Mouse (Mus musculus) limb, embryonic 10.5 days (tissue): Measurements from ENCODE around the gene Ppp2r5a. TPM values are rescaled to one million over a fixed set of nuclear protein-coding genes. Genes with fewer than 3 reads are reported as not detected.

Experiments used
- DNase-seq: peaks from one replicate; pipeline ENCODE4 v3.0.0-alpha.2; 2017; ENCODE audit warnings: low spot score
- H3K27ac ChIP-seq: fragments of 300-500 bp; sonication (generic); 2 replicates; pipeline ENCODE4 v1.5.1; 2016; ENCODE audit warnings: mild to moderate bottlenecking
- H3K27me3 ChIP-seq: fragments of 300-500 bp; sonication (generic); 2 replicates; pipeline ENCODE4 v1.6.1; 2016; ENCODE audit warnings: low read depth, mild to moderate bottlenecking; ENCODE audit not compliant: poor library complexity, severe bottlenecking
- H3K36me3 ChIP-seq: fragments of 300-500 bp; sonication (generic); 2 replicates; pipeline ENCODE4 v1.6.1; 2016; ENCODE audit warnings: mild to moderate bottlenecking, moderate library complexity
- H3K4me1 ChIP-seq: fragments of 300-500 bp; sonication (generic); 2 replicates; pipeline ENCODE4 v1.6.1; 2016
- H3K4me3 ChIP-seq: fragments of 300-500 bp; sonication (generic); 2 replicates; pipeline ENCODE4 v1.5.1; 2016; ENCODE audit warnings: mild to moderate bottlenecking, moderate library complexity
- H3K9me3 ChIP-seq: fragments of 300-500 bp; sonication (generic); replicated peaks from 2 replicates; pipeline ENCODE4 v1.6.1; 2016; ENCODE audit warnings: mild to moderate bottlenecking
- WGBS: fragments of 180-500 bp; shearing (Covaris S2); methylation state at CpG from one replicate; pipeline ENCODE4 v1.1.7; 2016; 5-methylcytosine and 5-hydroxymethylcytosine counted together
- polyA plus RNA-seq: library from polyadenylated mRNA; unstranded; fragments of >200 nt; fragmentation: Nextera tagmentation; extraction: Ambion mirVana; gene quantifications from 2 replicates; pipeline ENCODE4 v1.2.1, GENCODE M21; 2016

Gene Ppp2r5a
- polyA plus RNA-seq, 1 experiment from 2014 or later = 11.3 TPM

DNA sequence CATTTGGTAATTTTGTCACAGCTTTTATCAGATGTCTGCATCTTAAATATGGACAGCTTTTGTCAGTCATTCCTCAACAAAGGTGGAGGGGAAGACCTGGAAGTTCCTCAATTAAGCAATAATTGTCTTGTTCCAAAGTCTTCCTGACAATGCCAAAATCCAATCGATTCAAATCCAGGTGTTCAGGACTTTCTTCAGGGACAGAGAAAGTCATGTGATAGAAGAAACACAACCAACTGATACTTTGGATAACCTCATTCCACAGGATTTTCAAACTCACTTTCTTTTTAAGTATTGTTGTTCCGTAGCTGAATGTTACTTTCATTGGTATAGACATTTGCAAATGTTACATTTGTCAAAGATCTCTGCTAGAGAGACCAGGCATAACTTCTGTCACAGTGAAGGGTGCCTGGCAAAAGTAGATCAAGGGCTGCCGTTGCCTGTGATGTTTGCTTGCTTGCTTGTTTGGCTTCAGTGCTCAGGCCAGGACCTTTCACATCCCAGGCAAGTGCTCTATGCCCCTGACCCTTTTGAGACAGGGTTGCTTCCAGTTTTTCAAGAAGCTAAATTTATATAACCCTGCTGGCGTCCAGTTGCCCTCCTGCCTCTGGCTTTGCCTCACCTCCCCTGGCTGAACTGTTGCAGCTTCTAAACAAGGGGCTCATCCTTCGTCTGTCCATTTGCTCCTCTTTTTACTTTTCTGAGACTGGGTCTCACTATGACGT is 10.8 kb upstream of the Ppp2r5a start:
- no peak overlapping the region for H3K4me3 ChIP-seq

DNA sequence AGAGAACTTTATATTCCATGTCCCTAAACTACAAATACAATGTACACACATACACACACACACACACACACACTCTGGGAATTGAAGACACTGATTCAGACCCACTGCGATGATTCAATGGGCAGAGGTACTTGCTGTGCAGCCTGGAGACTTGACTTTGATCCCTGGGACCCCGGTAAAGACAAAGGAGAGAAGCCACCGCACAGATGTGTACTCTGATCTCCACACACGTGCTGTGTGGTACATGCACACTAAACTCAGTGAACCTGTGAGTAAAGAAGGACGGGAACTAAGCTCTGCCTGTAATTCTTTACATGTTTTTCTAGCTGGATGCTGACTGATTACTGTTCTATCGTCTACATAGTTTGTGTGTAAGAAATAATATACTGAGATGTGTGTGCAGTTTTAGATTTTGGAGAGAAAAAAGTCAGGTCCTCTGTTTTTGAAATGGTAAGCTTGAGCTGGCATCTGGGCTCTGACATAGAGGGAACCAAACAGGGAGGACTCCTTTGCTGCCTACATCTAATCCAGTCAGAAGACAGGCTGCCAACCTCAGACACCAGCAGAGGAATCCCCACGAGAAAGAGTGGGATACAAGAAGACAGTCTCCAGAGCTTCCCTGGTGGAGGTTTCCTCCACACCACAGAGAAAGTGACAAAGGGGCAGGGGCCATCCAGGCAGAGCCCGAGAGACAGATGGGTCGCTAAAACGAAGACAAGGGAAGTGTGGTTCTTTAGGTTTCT is 7.4 kb upstream of the Ppp2r5a start:
- Histone ChIP-seq H3K27ac (0 out of 2 replicates have a peak overlapping the region, but pooled peaks have one; percentile 17), H3K36me3 (no peaks in the 10 kb centered on the region), H3K9me3 (no peaks in the 10 kb centered on the region), H3K27me3 (no peaks in the 10 kb centered on the region), H3K4me1 (peaks cover 26% of the 10 kb centered on the region), H3K4me3 (no peak overlapping the region)
- 56% methylated on average over 10 of the region's 10 CpGs for WGBS
- no peak for DNase-seq

More for the DNA sequence above, 10.8 kb upstream of the Ppp2r5a start:
- Histone ChIP-seq H3K36me3 (no peaks in the 10 kb centered on the region), H3K27me3 (no peaks in the 10 kb centered on the region), H3K27ac (no peak overlapping the region), H3K9me3 (no peaks in the 10 kb centered on the region), H3K4me1 (peaks cover 47% of the 10 kb centered on the region)
- no peak for DNase-seq
- 44% methylated on average over 6 of the region's 6 CpGs for WGBS

DNA sequence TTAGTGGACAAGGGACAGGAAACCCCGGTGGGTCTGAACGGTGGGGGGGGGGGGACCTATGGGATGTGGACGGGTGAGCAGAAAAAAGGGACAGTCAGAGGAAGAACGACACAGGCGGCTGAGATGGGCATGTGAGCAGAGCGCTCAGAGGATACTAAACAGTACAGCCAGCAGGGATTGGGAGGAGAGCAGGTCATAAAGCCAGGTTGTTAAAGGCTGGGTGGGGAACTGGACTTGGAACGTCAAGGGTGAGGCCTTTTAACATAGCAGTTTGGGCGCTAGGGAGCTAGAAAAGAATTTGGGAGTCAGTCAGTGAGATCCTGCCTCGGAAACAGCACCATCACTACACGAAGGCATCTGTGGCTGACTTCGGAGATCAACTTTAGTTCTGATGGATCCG is 4.2 kb upstream of the Ppp2r5a start:
- H3K27me3 ChIP-seq = no peaks in the 10 kb centered on the region
- no peaks in the 10 kb centered on the region for H3K36me3 ChIP-seq
- H3K4me3 ChIP-seq = no peak overlapping the region
- DNase-seq = no peak
- 62% methylated on average over 12 of the region's 12 CpGs for WGBS
- H3K27ac ChIP-seq = no peak overlapping the region
- no peaks in the 10 kb centered on the region for H3K9me3 ChIP-seq
- peaks cover 23% of the 10 kb centered on the region for H3K4me1 ChIP-seq

DNA sequence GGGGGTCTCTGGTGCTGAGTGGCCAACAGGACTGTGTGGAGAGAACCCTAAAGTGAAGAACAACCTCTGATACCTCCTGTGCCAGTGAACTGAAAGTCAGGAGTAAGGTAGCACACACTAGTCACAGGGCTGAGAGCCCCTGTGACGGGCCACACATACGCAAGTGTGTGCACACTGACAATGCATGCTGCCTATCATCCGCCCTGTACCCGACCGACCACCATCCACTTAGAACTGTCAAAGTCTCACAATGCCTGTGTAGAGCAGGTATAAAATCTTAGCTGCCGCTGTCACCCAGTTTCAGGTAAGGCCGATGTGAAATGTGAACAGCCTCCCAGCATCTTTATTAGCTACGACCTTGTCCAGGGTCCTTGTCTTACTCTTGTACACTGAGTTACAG is 3.4 kb upstream of the Ppp2r5a start:
- H3K27ac ChIP-seq = no peak overlapping the region
- 94% methylated on average over 8 of the region's 8 CpGs for WGBS
- no peak for DNase-seq
- H3K27me3 ChIP-seq = no peaks in the 10 kb centered on the region
- H3K9me3 ChIP-seq = no peaks in the 10 kb centered on the region
- peaks cover 23% of the 10 kb centered on the region for H3K4me1 ChIP-seq
- H3K36me3 ChIP-seq = no peaks in the 10 kb centered on the region
- H3K4me3 ChIP-seq = no peak overlapping the region

DNA sequence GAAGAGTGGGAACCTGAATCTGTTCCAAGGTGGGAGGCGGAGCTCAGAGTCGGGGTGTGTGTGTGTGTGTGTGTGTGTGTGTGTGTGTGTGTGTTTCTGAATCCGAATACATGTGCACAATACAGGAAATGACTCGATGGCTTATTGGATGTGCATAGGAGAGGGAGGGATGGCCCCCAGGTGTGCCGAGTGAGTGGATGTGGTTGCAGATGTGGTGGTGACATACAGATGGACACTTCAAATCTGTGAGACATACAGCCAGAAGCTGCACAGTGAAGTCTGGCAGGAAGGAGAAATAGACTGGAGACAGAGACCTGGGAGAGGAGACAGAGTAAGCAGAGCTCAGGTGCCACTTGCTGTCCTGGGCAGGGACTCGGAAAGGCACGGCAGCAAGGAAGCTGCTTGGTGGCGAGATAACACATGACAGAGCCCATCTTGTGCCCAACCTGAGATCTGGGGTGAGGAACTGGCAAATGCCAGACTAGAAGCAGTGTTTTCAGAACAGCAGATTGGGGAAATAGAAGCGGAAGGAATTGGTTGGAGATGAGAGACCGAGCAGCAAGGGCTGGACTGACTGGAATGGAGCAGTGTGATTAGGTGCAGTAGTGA is 1.8 kb upstream of the Ppp2r5a start:
- Histone ChIP-seq H3K4me1 (peaks cover 16% of the 10 kb centered on the region), H3K27ac (no peak overlapping the region), H3K4me3 (no peak overlapping the region), H3K36me3 (no peaks in the 10 kb centered on the region), H3K27me3 (no peaks in the 10 kb centered on the region), H3K9me3 (no peaks in the 10 kb centered on the region)
- no peak for DNase-seq
- WGBS = 87% methylated on average over 10 of the region's 10 CpGs

DNA sequence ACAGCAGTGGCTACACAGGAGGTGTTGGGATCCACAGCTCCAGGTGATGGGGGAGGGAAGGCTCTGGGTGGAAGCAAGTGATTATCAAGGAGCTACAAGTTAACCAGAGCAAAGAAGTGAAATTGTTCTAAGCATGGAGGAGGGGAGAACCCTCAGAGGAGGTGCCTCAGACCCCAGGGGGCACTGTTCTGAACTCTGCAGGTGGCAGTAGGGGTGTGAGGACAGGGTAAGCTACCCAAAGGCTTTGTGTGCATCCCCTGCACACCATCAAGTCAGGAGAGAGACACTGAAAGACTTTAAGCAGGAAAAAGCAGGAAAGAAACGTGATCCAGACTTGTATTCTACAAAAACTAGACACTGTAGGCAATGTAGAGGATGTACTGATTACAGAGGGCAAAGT is 1.2 kb upstream of the Ppp2r5a start:
- no peaks in the 10 kb centered on the region for H3K27me3 ChIP-seq
- DNase-seq = no peak
- no peaks in the 10 kb centered on the region for H3K36me3 ChIP-seq
- H3K4me1 ChIP-seq = peaks cover 12% of the 10 kb centered on the region
- H3K4me3 ChIP-seq = no peak overlapping the region
- WGBS = 36% methylated on average over 1 of the region's 1 CpGs
- H3K9me3 ChIP-seq = no peaks in the 10 kb centered on the region
- H3K27ac ChIP-seq = no peak overlapping the region

DNA sequence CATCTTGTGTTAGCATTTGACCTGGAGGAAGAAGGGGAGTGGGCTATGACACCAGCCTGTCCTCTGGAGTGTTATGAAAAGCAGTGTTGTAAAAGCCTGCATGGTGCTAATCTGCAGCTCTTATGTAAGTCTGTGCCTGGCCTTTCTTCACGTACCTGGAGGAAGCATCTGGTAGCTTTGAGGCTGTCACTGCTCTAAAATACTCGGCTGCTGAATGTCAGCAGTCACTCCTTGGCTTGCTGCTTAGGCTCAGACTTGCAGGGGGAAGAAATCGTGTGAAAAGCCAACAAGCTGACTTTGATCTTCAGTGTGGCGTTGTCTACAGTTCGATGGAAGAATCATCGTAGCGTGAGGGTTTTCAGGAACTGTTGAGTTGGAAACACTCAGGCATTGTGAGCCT is 566 bp downstream of the Ppp2r5a start:
- no peak for DNase-seq
- Histone ChIP-seq H3K4me3 (no peak overlapping the region), H3K4me1 (peaks cover 11% of the 10 kb centered on the region), H3K27ac (no peak overlapping the region), H3K9me3 (no peaks in the 10 kb centered on the region), H3K36me3 (no peaks in the 10 kb centered on the region), H3K27me3 (no peaks in the 10 kb centered on the region)
- 35% methylated on average over 7 of the region's 7 CpGs for WGBS

DNA sequence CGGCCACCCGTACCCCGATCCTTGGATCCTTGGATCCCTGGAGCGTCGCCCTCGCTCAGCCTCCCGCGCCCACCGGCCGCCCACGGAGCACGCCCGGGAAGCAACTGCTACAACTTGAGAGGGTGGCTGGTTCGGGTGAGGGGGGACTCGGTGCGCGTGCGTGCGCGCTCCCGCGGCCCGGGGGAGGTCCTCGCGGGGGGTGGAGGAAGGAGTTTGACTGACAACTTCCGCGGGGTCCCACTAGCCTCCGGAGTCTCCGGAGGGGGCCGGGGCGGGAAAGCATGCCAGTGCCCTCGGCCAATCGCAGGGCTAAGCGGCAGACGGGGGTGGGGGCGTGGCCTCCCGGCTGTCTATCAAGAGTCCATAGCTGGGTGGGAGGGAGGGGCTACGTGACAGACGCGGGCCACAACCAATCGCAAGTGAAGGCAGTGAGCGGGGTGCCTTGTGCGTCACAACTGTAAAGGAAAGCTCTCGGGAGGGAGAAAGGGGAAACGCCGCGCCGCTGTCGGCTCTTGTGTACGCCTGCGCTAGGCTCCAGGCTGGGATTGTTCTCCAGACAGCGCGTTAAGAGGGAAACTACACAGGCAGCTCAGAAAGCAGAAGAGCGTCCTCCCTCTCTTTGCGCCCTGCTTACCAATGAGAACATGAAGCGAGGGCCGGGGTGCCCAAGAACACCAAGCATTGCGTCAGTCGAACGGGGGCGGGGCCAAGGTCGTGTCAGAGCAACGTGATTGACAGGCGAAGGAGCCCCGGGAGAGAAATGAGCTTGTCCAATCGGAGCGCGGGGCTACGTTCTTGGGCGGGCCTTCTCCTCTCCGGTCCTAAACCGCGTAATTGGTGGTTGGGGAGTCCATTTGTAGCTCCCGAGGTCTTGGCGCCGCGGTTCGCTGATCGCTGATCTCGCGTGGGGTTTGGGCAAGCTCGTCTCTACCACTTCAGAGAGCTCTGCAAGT is 5.9 kb downstream of the Ppp2r5a start:
- DNase-seq = peak; percentile 99
- H3K9me3 ChIP-seq = no peaks in the 10 kb centered on the region
- H3K27ac ChIP-seq = peak overlapping the region; percentile 94
- no peaks in the 10 kb centered on the region for H3K27me3 ChIP-seq
- H3K36me3 ChIP-seq = no peaks in the 10 kb centered on the region
- WGBS = under 1% methylated on average over 82 of the region's 82 CpGs
- peak overlapping the region; percentile 76 for H3K4me3 ChIP-seq
- peaks cover 25% of the 10 kb centered on the region for H3K4me1 ChIP-seq

DNA sequence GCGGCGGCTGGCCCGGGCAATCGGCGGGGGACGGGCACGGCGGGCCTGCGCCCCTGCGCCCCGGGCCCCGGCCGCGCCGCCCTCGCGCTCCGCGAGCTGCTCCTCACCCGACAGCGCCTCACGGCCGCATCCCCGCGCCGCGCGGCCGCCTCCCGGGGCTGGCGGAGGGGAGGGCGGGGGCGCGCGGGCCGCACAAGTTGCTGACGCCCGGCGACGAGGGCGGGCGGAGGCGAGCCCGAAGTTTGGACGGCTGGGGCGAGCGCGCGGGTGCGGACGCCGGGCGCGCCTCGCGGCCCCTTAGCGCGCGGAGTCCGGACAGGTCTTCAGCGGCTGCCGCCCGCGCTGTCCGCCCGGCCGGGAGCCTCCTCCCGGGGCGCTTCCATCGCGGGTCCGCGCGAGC is 6.6 kb downstream of the Ppp2r5a start:
- no peaks in the 10 kb centered on the region for H3K36me3 ChIP-seq
- no peak for DNase-seq
- no peaks in the 10 kb centered on the region for H3K9me3 ChIP-seq
- peaks cover 27% of the 10 kb centered on the region for H3K4me1 ChIP-seq
- no peaks in the 10 kb centered on the region for H3K27me3 ChIP-seq
- 2% methylated on average over 74 of the region's 74 CpGs for whole genome bisulfite sequencing
- H3K4me3 ChIP-seq = peak overlapping the region; percentile 76
- H3K27ac ChIP-seq = peak overlapping the region; percentile 94

DNA sequence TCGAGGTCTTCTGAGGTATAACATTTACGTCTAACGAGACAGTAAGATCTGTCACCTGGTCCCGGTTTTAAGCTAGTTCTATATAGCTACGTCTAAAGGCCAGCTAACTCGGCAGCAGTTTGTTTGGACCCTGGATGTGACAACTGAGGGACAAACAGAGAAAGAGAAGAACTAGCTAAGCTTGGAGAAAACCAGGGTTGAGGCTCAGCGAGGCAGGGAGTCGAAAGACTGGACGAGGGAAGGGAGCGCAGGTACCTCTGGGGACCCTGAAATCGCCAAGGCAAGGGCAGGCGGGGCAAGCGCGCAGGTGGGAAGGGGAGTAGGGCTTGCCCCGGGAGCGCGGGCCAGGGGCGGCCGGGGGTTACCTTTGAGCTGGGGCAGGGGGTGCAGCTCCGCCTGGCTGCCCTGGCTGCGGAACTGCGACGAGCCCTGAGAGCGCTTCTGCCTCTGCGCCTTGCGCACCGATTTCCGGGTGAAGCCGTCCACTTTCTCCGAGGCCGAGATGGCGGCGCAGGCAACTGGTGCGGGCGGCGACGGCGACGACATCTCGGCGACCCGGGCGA is 7.1 kb downstream of the Ppp2r5a start:
- no peaks in the 10 kb centered on the region for H3K36me3 ChIP-seq
- H3K4me3 ChIP-seq = peak overlapping the region; percentile 76
- H3K4me1 ChIP-seq = peaks cover 28% of the 10 kb centered on the region
- DNase-seq = peak; percentile 73
- H3K9me3 ChIP-seq = no peaks in the 10 kb centered on the region
- peak overlapping the region; percentile 94 for H3K27ac ChIP-seq
- WGBS = under 1% methylated on average over 43 of the region's 43 CpGs
- no peaks in the 10 kb centered on the region for H3K27me3 ChIP-seq

DNA sequence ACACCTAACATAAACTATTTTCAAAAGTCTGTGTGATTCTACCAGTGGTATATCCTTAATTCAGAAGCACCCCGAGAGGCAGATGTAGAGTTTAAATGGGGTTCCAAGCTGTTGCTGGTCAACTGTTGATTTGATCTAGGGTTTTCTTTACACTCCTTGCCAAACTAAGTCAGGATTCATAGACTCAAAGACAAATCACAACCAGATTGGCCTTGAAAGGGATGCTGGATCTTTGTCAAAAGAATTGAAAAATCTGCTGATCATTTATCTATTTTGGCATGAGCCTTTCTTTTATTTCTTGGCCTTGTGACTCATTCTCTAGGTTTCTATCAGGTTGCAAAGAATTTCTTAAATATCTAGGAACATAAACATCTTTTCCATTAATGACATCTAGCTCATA is 7.9 kb downstream of the Ppp2r5a start:
- Histone ChIP-seq H3K27ac (no peak overlapping the region), H3K36me3 (no peaks in the 10 kb centered on the region)
- 38% methylated on average over 1 of the region's 1 CpGs for WGBS

DNA sequence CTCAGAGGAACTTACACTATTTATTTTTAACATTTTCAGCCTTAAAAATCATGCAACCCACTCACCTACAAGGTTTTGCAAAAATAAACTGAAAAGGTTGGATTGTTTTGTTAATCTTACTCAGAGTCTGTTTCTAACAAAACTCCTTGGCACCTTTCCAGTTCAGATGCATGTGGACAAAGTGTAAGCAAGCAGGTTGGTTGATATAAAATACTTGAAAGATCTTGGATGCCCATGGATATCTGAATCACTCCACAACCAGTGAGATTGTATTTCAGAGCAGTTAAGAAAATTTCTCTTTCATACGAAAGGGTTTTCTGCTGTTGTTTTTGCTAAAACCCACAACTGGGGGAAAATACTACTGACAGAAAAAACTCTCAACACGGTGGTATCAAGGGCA is 8.9 kb downstream of the Ppp2r5a start:
- Histone ChIP-seq H3K9me3 (no peaks in the 10 kb centered on the region), H3K4me1 (peaks cover 28% of the 10 kb centered on the region), H3K4me3 (no peak overlapping the region), H3K27ac (no peak overlapping the region), H3K36me3 (no peaks in the 10 kb centered on the region), H3K27me3 (no peaks in the 10 kb centered on the region)
- no peak for DNase-seq
- WGBS = 69% methylated on average over 2 of the region's 2 CpGs

More for the DNA sequence above, 7.9 kb downstream of the Ppp2r5a start:
- Histone ChIP-seq H3K27me3 (no peaks in the 10 kb centered on the region), H3K9me3 (no peaks in the 10 kb centered on the region), H3K4me3 (peak overlapping the region; percentile 76), H3K4me1 (peaks cover 28% of the 10 kb centered on the region)
- no peak for DNase-seq
